Mouse (Mus musculus): ENCODE measurements around the gene Trib3. TPM values are rescaled to one million over a fixed set of nuclear protein-coding genes. Genes with fewer than 3 reads are reported as not detected.

Gene Trib3
- polyA plus RNA-seq, 1 experiment = 1.1 TPM

DNA sequence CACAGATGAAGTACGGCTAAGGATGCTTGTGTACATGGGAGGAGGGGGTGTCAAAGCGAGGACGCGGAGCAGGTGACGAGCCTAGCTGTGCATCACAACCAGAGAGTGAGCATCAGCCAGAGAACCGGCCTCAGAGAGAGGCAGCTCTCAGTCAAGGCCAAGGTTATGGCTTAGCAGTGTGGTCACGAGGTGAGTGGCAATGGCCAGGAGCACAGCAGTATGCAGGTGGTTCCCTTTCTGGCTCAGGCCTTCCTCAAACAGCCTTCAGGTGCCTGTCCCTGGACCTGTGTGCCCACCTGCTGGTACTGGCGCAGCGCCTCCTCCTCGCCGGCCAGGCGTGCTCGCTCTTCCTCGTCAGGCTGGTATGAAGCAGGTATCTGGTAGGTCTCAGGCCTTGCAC, 19.9 kb downstream of the Trib3 start:
- H3K27ac ChIP-seq (ENCODE audit: insufficient read depth, low read length) = peak overlapping the region; percentile 27
- WGBS = 30% methylated on average over 14 of the region's 14 CpGs
- no peaks in the 10 kb centered on the region for H3K27me3 ChIP-seq (ENCODE audit: control insufficient read depth, insufficient read depth, low read length)
- no peak for TF ChIP-seq CTCF (IDR thresholded peaks at IDR 0.05; ENCODE audit: borderline replicate concordance, insufficient read depth, low read depth, low read length)
- no peak for TF ChIP-seq POLR2A (IDR thresholded peaks at IDR 0.05; ENCODE audit: borderline replicate concordance, insufficient read depth, low read length)
- peak; percentile 74 to 82 for DNase-seq
- H3K4me3 ChIP-seq (replicated peaks; ENCODE audit: insufficient read depth, low read depth, low read length) = no peak overlapping the region
- peaks cover 16% of the 10 kb centered on the region for H3K4me1 ChIP-seq (ENCODE audit: control insufficient read depth, insufficient read depth, low read length)

DNA sequence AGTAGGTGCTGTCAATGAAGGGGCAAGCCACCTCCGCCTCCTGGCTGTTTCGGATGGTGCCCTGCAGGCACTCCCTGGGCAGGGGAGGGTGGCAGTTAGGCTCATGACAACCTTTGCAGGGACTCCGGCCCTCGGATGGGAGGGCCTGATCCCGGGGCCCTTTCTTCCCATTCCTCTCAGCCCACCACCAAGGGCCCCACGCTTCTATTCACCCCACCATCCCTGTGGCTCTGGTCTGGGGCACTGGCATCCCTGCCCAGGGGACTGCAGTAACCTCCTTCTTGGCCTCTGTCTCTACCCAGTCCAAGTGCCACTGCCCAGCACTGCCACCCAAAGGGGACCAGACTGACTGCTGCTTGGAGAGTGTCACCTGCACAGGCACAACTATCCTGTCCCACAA, 21.6 kb downstream of the Trib3 start:
- H3K27me3 ChIP-seq (ENCODE audit: control insufficient read depth, insufficient read depth, low read length) = no peaks in the 10 kb centered on the region
- 94% methylated on average over 6 of the region's 6 CpGs for WGBS
- no peak for TF ChIP-seq POLR2A (IDR thresholded peaks at IDR 0.05; ENCODE audit: borderline replicate concordance, insufficient read depth, low read length)
- TF ChIP-seq CTCF (IDR thresholded peaks at IDR 0.05; ENCODE audit: borderline replicate concordance, insufficient read depth, low read depth, low read length) = no peak
- H3K4me3 ChIP-seq (replicated peaks; ENCODE audit: insufficient read depth, low read depth, low read length) = no peak overlapping the region
- peaks cover 16% of the 10 kb centered on the region for H3K4me1 ChIP-seq (ENCODE audit: control insufficient read depth, insufficient read depth, low read length)
- no peak overlapping the region for H3K27ac ChIP-seq (ENCODE audit: insufficient read depth, low read length)
- DNase-seq = no peak

DNA sequence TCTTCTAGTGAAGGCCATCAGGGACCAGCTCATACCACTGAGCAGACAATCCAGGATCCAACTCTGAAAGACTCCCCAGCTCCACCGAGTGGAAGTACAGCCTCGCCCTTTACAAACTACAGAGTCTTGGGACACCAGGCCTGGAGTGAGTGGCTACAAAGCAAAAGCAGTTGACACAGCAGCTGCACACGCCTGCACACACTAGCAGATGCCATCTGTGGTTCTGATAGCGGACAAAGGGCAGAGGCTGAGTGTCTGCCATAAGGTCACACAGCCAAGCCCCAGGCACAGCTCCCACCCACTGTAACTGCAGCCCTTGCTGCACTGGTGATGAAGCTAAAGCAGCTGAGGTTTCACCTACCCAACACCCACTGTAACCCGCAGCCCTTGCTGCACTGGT, 22.3 kb downstream of the Trib3 start:
- H3K4me3 ChIP-seq (replicated peaks; ENCODE audit: insufficient read depth, low read depth, low read length) = no peak overlapping the region
- H3K27ac ChIP-seq (ENCODE audit: insufficient read depth, low read length) = no peak overlapping the region
- H3K4me1 ChIP-seq (ENCODE audit: control insufficient read depth, insufficient read depth, low read length) = peaks cover 16% of the 10 kb centered on the region
- no peak for TF ChIP-seq CTCF (IDR thresholded peaks at IDR 0.05; ENCODE audit: borderline replicate concordance, insufficient read depth, low read depth, low read length)
- no peak for TF ChIP-seq POLR2A (IDR thresholded peaks at IDR 0.05; ENCODE audit: borderline replicate concordance, insufficient read depth, low read length)
- no peaks in the 10 kb centered on the region for H3K27me3 ChIP-seq (ENCODE audit: control insufficient read depth, insufficient read depth, low read length)
- no peak for DNase-seq
- WGBS = 87% methylated on average over 5 of the region's 5 CpGs

DNA sequence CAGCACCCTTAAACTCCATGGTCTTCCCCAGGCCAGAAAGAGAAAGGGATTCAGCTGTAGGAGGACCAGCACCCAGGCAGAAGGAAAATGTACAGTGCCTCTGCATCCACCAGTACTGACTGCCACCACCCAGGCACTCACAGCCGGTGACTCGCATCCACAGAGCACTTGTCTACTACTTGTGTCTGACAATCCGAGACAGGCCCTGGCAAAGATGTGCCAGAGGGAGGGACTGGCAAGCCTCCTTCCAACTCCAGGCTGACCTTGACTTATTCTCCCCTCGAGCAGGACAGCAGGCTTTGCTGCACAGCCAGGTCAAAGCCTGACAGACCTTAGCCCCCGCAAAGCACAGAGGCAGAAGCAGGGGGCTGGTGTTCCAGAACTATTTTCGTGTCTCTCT, 26.8 kb downstream of the Trib3 start:
- Histone ChIP-seq H3K4me3 (replicated peaks; ENCODE audit: insufficient read depth, low read depth, low read length) (no peak overlapping the region), H3K27ac (ENCODE audit: insufficient read depth, low read length) (no peak overlapping the region), H3K27me3 (ENCODE audit: control insufficient read depth, insufficient read depth, low read length) (no peaks in the 10 kb centered on the region), H3K4me1 (ENCODE audit: control insufficient read depth, insufficient read depth, low read length) (peaks cover 3% of the 10 kb centered on the region; the same call in 1 of the 2 replicates)
- no peak for DNase-seq
- TF ChIP-seq CTCF (IDR thresholded peaks at IDR 0.05; ENCODE audit: borderline replicate concordance, insufficient read depth, low read depth, low read length) = no peak
- TF ChIP-seq POLR2A (IDR thresholded peaks at IDR 0.05; ENCODE audit: borderline replicate concordance, insufficient read depth, low read length) = no peak
- WGBS = 61% methylated on average over 6 of the region's 6 CpGs

DNA sequence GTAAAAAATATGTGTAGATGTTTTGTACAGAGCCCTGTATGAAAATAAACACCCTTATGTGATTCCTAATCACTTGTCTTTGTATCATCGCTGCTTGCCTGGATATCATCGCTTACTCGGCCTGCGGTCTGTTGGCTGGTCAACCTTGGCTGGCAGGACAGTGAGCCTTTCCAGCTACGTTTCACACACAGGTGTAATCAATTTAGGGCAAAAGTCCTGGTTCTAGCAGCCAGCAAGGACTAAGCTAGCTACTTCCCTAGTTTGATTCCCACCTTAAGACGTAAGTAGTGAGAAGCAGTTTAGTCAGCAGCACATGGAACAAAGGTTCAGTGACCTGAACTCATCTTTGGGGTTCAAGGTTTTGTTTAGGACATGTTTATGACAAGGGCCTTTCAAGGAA, 29.9 kb downstream of the Trib3 start:
- WGBS = 69% methylated on average over 6 of the region's 6 CpGs
- no peak for DNase-seq
- TF ChIP-seq CTCF (IDR thresholded peaks at IDR 0.05; ENCODE audit: borderline replicate concordance, insufficient read depth, low read depth, low read length) (no peak), POLR2A (IDR thresholded peaks at IDR 0.05; ENCODE audit: borderline replicate concordance, insufficient read depth, low read length) (no peak)

DNA sequence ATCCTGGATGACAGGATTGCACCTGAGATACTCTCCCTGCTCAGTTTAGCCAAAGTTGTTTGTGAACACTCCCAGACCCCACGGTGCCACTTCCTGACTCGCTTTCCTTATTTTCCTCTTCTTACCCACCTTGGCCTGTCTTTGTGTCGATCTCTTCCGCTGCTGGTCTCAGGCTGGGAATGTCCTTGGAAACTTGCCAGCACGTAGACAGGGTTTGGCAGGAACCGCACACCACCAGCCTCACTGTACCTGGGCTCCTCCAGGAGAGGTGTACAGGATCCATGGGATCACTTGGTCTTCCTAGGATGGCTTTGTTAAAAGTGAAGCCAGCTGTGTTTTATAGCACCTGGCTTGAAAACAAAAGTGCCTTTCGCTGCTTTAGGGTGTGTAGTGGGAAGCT, 30.8 kb downstream of the Trib3 start:
- WGBS = 25% methylated on average over 7 of the region's 7 CpGs
- H3K27ac ChIP-seq (ENCODE audit: insufficient read depth, low read length) = no peak overlapping the region
- no peaks in the 10 kb centered on the region for H3K27me3 ChIP-seq (ENCODE audit: control insufficient read depth, insufficient read depth, low read length)
- H3K4me3 ChIP-seq (replicated peaks; ENCODE audit: insufficient read depth, low read depth, low read length) = no peak overlapping the region
- H3K4me1 ChIP-seq (ENCODE audit: control insufficient read depth, insufficient read depth, low read length) = peaks cover 3% of the 10 kb centered on the region; the same call in 1 of the 2 replicates
- TF ChIP-seq CTCF (IDR thresholded peaks at IDR 0.05; ENCODE audit: borderline replicate concordance, insufficient read depth, low read depth, low read length) = no peak
- no peak for TF ChIP-seq POLR2A (IDR thresholded peaks at IDR 0.05; ENCODE audit: borderline replicate concordance, insufficient read depth, low read length)
- DNase-seq = peak in 1 of 2 experiments; percentile 51

More for the DNA sequence above, 29.9 kb downstream of the Trib3 start:
- H3K27me3 ChIP-seq (ENCODE audit: control insufficient read depth, insufficient read depth, low read length) = no peaks in the 10 kb centered on the region
- peaks cover 3% of the 10 kb centered on the region; the same call in 1 of the 2 replicates for H3K4me1 ChIP-seq (ENCODE audit: control insufficient read depth, insufficient read depth, low read length)
- no peak overlapping the region for H3K27ac ChIP-seq (ENCODE audit: insufficient read depth, low read length)
- H3K4me3 ChIP-seq (replicated peaks; ENCODE audit: insufficient read depth, low read depth, low read length) = no peak overlapping the region

DNA sequence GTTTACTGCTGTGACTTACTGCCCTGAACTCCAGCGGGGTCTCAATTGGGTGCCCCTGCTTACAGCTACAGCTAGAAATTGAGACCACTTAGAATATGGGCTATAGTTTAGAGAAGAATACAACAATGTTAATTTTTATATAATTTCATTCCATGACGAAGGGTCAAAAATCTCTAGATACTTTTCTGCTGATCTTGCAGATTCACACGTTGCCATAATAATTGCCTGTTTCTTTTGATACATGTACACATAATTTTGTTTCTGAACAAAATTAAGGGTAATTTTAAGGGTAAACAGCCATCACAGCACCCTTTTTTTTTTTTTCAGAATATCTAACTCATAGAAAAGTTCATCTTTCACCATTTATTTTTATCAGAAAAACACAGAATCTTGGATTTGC, 36.6 kb downstream of the Trib3 start:
- H3K4me1 ChIP-seq (ENCODE audit: control insufficient read depth, insufficient read depth, low read length) = no peaks in the 10 kb centered on the region
- no peak for TF ChIP-seq POLR2A (IDR thresholded peaks at IDR 0.05; ENCODE audit: borderline replicate concordance, insufficient read depth, low read length)
- 92% methylated on average over 3 of the region's 3 CpGs for WGBS
- no peak overlapping the region for H3K4me3 ChIP-seq (replicated peaks; ENCODE audit: insufficient read depth, low read depth, low read length)
- no peaks in the 10 kb centered on the region for H3K27me3 ChIP-seq (ENCODE audit: control insufficient read depth, insufficient read depth, low read length)
- no peak overlapping the region for H3K27ac ChIP-seq (ENCODE audit: insufficient read depth, low read length)
- no peak for DNase-seq

DNA sequence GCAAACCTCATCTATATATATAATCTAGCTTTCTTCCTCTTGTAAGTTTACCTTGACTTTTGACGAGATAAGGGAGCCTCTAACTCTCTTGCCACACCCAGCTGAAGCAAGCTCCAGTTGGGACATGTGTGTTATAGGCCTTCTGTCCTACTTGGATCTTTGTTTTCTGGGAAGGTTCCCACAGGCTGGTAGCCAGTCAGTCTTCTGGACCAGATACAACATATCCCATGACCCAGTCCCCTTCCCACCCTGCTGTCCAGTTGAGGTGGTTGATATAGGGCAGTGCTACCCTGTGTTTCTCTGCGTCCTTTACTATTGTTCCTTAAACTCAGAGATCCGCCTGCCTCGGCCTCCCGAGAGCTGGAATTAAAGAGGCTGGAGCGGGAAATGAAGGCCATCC, 38.4 kb downstream of the Trib3 start:
- Histone ChIP-seq H3K27me3 (ENCODE audit: control insufficient read depth, insufficient read depth, low read length) (no peaks in the 10 kb centered on the region), H3K4me1 (ENCODE audit: control insufficient read depth, insufficient read depth, low read length) (no peaks in the 10 kb centered on the region), H3K4me3 (replicated peaks; ENCODE audit: insufficient read depth, low read depth, low read length) (no peak overlapping the region), H3K27ac (ENCODE audit: insufficient read depth, low read length) (no peak overlapping the region)
- no peak for TF ChIP-seq CTCF (IDR thresholded peaks at IDR 0.05; ENCODE audit: borderline replicate concordance, insufficient read depth, low read depth, low read length)
- no peak for TF ChIP-seq POLR2A (IDR thresholded peaks at IDR 0.05; ENCODE audit: borderline replicate concordance, insufficient read depth, low read length)
- WGBS = 95% methylated on average over 6 of the region's 6 CpGs
- DNase-seq = no peak
